Mouse (Mus musculus) midbrain, embryonic 14.5 days (tissue): ENCODE measurements at regions not wholly inside any gene's neighbourhood (a gene's known extent, or its start where the extent isn't known, plus 50 kb on each side); places are given as distances from the start of the nearest gene placed in this dataset.
A peak's percentile ranks its signal among the peaks of the same experiment; 100 is the strongest.

Source experiments
- ATAC-seq: fragments of 200-750 bp; cut with Nextera tagmentation; 2 replicates; pipeline ENCODE4 v1.8.0; 2017; ENCODE audit warnings: moderate number of reproducible peaks, moderate library complexity; ENCODE audit not compliant: low FRiP score, low TSS enrichment
- DNase-seq: peaks from one replicate; pipeline ENCODE4 v3.0.0-alpha.2; 2015
- H3K27ac ChIP-seq: fragments of 300-500 bp; sonication (generic); replicated peaks from 2 replicates; pipeline ENCODE4 v1.5.1; 2014; ENCODE audit warnings: mild to moderate bottlenecking, low read depth, low read length, moderate library complexity
- H3K27me3 ChIP-seq: fragments of 300-500 bp; sonication (generic); 2 replicates; pipeline ENCODE4 v1.6.1; 2014; ENCODE audit warnings: low read length, control low read depth, mixed read lengths; ENCODE audit not compliant: control insufficient read depth, insufficient read depth
- H3K36me3 ChIP-seq: fragments of 300-500 bp; sonication (generic); 2 replicates; pipeline ENCODE4 v1.6.1; 2014; ENCODE audit warnings: low read length, control low read depth; ENCODE audit not compliant: control insufficient read depth, insufficient read depth
- H3K4me1 ChIP-seq: fragments of 300-500 bp; sonication (generic); 2 replicates; pipeline ENCODE4 v1.6.1; 2014; ENCODE audit warnings: mild to moderate bottlenecking, antibody characterized with exemption, low read length, control low read depth; ENCODE audit not compliant: control insufficient read depth, insufficient read depth
- H3K4me2 ChIP-seq: fragments of 300-500 bp; sonication (generic); 2 replicates; pipeline ENCODE4 v1.6.1; 2014; ENCODE audit warnings: mild to moderate bottlenecking, low read length, moderate library complexity
- H3K4me3 ChIP-seq: fragments of 300-500 bp; sonication (generic); replicated peaks from 2 replicates; pipeline ENCODE4 v1.5.1; 2014; ENCODE audit warnings: low read depth, low read length
- H3K9ac ChIP-seq: fragments of 300-500 bp; sonication (generic); replicated peaks from 2 replicates; pipeline ENCODE4 v1.6.1; 2014; ENCODE audit warnings: mild to moderate bottlenecking, low read length, moderate library complexity
- H3K9me3 ChIP-seq: fragments of 300-500 bp; sonication (generic); 2 replicates; pipeline ENCODE4 v1.6.1; 2016; ENCODE audit warnings: low read length, control low read depth, mixed read lengths; ENCODE audit not compliant: control insufficient read depth
- WGBS: fragments of 180-500 bp; shearing (Covaris S2); extraction: QIAGEN DNeasy Blood & Tissue Kit; methylation state at CpG from one replicate; pipeline ENCODE4 v1.1.7; 2014; 5-methylcytosine and 5-hydroxymethylcytosine counted together

GRCm38 (mm10) chr7:94697214-94697613 lies 1473.8 kb upstream of the Tenm4 start:
- H3K4me2 ChIP-seq: no peak overlapping the region
- WGBS: 70% methylated on average over 4 of the region's 4 CpGs
- DNase-seq (peak; percentile 64), ATAC-seq (peak; percentile 58; the same call in 1 of the 2 replicates)
- H3K36me3 ChIP-seq: no peaks in the 10 kb centered on the region
- no peak overlapping the region for H3K27ac ChIP-seq
- no peaks in the 10 kb centered on the region for H3K4me1 ChIP-seq
- H3K9ac ChIP-seq: no peak overlapping the region
- H3K9me3 ChIP-seq: no peaks in the 10 kb centered on the region
- no peak overlapping the region for H3K4me3 ChIP-seq
- H3K27me3 ChIP-seq: no peaks in the 10 kb centered on the region

DNA sequence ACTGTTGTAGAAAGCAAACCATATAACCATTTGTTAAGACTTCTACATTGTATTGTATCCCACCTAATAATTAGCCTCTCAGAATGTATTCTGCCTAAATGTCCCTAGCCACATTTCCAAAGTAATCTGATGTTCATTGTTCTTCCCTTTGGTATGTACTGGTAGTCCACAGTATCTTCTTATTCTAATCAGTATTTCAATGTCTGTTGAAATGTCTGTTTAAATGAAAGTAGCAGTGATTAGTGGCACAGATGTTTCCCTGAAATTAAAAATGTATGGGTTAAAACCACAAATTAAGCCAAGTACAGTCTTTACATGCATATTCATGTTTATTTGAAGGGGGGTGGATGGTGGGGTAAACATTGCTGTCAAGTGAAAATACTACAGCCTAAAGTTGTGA lies 1464.6 kb upstream of the Tenm4 start:
- no peak for DNase-seq

DNA sequence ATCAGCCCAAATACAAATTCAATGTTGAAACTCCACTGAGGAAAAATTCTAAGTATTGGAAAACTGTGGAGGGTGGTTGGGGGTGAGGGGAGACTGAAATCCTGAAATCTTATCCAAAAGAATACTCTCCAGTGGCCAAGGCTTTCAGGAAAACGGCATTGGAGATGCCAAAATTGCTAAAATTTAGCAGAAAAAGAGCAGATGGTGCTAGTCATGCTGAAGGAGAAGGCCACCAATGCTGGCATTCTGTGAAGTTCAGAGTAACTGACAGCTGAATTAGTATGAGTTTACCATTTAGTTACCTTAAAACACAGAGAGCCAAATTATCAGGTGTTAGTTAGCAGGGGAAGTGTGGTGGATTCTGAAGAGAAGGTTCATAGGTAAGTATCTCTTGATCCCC lies 1437.6 kb upstream of the Tenm4 start:
- no peak for ATAC-seq
- no peak overlapping the region for H3K9ac ChIP-seq
- H3K27me3 ChIP-seq: no peaks in the 10 kb centered on the region
- no peaks in the 10 kb centered on the region for H3K4me1 ChIP-seq
- no peak overlapping the region for H3K4me3 ChIP-seq
- H3K27ac ChIP-seq: no peak overlapping the region
- H3K36me3 ChIP-seq: no peaks in the 10 kb centered on the region
- H3K9me3 ChIP-seq: no peaks in the 10 kb centered on the region
- H3K4me2 ChIP-seq: no peak overlapping the region
- DNase-seq: no peak
- 89% methylated on average over 1 of the region's 1 CpGs for WGBS

More for the DNA sequence above, 1464.6 kb upstream of the Tenm4 start:
- H3K36me3 ChIP-seq: no peaks in the 10 kb centered on the region
- no peaks in the 10 kb centered on the region for H3K27me3 ChIP-seq
- no peak for ATAC-seq
- no peak overlapping the region for H3K9ac ChIP-seq
- no peak overlapping the region for H3K4me3 ChIP-seq
- no peaks in the 10 kb centered on the region for H3K4me1 ChIP-seq
- H3K27ac ChIP-seq: no peak overlapping the region
- H3K4me2 ChIP-seq: no peak overlapping the region
- H3K9me3 ChIP-seq: no peaks in the 10 kb centered on the region

GRCm38 (mm10) chr7:94734741-94735140 lies 1436.3 kb upstream of the Tenm4 start:
- no peak overlapping the region for H3K9ac ChIP-seq
- DNase-seq (no peak), ATAC-seq (no peak)
- H3K4me3 ChIP-seq: no peak overlapping the region
- WGBS: 69% methylated on average over 4 of the region's 4 CpGs
- H3K27me3 ChIP-seq: no peaks in the 10 kb centered on the region
- H3K4me2 ChIP-seq: no peak overlapping the region
- no peak overlapping the region for H3K27ac ChIP-seq
- no peaks in the 10 kb centered on the region for H3K4me1 ChIP-seq
- no peaks in the 10 kb centered on the region for H3K36me3 ChIP-seq
- no peaks in the 10 kb centered on the region for H3K9me3 ChIP-seq
